Mouse (Mus musculus) megakaryocyte, adult 5-6 weeks (primary cell): ENCODE measurements around the gene Pigyl. TPM values are rescaled to one million over a fixed set of nuclear protein-coding genes. Genes with fewer than 3 reads are reported as not detected.

Experiments used
- ATAC-seq: 2 replicates; pipeline ENCODE4 v1.8.0; 2016; ENCODE audit warnings: mild to moderate bottlenecking, inconsistent platforms; ENCODE audit not compliant: poor library complexity, severe bottlenecking
- total RNA-seq, 2 experiments: library from RNA; stranded (forward) in 1 of 2; stranded (reverse) in 1 of 2; fragments of 153-499, 151-499 nt in 1 of 2; fragments of 221-1000, 200-1000 nt in 1 of 2; gene quantifications; 2 replicates each; pipeline versions ENCODE4 v1.2.3 to v1.2.4; 2015 to 2017

The Pigyl gene
- total RNA-seq (2015): 19.7 and 22.1 TPM in 2 replicates
- total RNA-seq (2017): 22.8 and 24.8 TPM in 2 replicates

DNA sequence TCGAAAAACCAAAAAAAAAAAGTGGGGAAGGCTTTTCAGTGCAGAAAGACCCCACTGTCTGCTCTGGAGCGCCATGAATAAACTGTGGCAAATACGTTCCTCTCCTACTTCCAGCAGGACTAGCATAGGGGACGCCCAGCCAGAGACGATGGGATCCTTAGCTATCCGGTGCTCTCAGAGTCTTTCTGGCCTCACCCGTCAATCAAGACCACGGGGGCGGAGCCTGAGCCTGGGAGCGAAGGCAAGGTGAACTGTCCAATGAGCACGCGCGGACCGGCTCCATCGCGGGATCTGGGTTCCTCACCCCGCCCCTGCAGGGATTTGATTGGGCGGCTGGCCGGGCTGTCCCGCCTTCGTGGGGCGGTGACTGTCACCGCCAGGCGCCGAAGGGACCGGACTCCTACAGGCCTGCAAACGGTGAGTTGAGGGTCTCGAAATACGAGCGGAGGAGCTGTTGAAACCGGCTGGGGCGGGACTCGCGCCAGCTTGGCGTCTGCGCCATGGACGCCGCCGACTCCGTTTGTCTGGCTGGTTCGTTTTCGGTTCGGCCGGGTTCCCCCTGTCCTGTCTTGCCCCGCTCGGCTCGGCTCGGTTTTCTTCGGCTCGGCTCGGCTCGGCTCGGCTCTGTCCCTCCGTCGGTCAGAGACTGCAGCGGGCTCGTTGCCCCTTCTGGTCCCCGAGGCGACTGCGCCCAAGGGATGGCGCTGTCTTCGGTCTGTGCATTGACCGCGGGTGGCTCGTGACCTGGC lies at the start of gene Pigyl:
Gene Pigyl, plus strand, starts transcription at position 350 of the 749 bp plus-strand sequence.
- ATAC-seq: peak; percentile 98

DNA sequence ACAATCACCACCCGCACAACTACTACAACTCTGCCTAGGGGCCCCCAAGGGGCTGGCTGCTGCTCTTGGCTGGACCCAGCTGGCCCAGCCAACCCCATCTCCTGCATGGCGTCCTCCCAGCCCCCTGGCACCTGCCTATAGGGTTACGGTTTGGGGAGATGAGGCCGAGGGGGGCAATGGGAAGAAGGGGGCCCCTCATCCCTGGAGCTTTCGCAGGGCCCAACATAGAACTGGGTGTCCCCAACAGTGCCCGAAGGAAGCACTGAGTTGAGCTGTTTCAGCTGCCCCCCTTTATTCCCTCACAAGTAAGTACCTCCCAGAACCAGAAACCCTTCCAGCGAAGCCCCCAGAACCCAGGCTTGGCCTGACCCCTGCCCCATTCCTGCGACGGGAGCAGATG lies 48.5 kb upstream of the Pigyl start:
- ATAC-seq: no peak

DNA sequence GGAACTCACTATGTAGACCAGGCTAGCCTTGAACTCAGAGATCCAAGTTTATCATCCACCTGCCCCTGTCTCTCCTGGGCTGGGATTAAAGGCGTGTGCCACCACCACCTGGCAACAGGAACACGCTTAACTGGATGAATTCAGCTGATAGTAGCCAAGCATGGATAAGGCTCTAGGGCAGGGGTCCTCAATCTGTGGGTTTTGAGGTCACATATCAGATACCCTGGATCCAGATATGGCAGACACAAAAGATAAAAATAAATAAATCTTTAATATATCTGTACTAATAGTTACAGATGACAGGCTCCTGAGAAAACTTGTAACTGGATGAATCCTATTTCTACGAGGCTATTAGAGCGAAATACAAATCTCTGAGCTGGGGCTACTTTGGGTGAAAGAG lies 41.0 kb upstream of the Pigyl start:
- no peak for ATAC-seq

DNA sequence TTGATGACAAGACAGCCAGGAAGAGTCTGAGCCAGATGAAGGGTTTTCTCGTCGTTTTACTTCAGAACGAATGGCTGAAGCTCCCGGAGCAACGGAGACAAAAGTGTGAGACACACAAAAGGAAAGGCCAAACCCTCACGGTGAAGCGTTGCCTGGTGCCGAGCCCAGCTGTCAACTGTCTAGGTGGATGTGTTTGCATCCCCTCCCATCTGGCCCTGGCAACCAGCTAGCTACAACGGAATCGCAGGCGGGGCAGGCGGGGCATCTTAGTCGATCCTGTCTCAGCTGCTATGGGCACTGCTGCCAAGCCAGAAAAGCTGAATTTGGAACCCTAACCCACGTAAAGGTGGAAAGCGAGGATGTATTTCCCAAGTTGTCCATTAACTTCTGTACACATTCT lies 40.6 kb upstream of the Pigyl start:
- ATAC-seq: no peak

DNA sequence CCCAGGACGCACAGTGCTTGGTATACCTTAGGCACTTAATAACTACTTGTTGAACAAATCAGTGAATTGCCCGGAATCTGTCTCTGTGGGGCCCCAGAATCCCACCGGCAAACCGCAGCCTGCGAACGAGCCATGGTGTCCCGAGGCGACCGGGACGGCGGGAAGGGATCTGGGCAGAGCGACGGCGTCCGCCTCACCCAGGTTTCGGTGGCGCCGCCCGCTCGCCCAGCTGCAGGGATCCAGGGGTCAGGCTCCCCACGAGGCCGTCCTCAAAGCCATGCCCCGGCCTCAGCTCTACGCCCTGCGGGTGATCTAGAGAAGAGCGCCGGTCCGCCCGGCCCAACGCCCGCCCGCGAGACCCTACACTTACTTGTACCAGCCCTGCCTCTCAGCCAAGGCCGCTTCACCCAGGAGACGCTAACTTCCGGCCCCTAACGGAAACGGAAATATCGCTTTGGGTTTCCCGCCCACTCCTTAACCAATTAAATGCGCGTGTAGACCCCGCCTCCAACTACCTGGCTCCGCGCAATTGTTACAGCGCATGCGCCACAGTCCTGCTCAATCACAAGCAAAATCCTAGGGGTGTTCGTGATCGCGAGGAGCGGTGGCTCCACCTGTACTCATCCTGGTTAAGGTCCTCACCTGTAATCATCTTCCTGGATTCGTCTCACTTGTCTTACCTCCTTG lies 39.8 kb upstream of the Pigyl start, which contains the start of gene Elof1:
Gene Elof1, minus strand, starts transcription at position 433 of the 687 bp plus-strand sequence.
- ATAC-seq: peak; percentile 85

DNA sequence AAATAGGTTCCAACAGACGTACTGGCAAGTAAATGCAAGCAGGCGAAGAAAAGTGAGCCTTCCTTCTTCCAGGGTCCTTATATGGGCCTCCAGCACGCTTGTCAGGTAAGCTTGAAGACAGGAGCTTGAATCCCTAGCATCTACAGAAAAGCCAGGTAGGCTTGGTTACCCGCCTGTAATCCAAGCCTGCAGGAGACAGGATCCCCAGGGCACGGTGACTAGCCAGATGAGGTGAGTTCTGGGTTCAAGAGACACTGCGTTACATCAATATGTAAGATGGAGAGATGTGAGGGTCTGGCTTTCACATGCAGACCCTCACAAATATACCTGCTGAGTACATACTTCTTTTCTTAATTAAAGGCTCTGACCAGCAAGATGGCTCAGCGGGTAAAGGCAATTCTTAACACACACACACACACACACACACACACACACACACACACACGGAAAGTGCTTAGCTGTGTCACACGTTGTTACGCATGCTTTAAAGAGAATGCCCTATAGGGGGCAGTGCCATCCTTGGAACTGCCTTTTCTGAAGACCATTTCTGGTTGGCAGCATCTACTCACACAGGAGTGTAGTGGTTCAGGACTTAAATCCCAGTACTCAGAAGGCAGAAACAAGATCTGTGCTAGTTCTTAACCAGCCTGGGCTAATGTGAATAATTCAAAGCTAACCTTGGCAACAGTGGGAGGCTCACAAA lies 38.7 kb upstream of the Pigyl start:
- ATAC-seq: peak; percentile 47

DNA sequence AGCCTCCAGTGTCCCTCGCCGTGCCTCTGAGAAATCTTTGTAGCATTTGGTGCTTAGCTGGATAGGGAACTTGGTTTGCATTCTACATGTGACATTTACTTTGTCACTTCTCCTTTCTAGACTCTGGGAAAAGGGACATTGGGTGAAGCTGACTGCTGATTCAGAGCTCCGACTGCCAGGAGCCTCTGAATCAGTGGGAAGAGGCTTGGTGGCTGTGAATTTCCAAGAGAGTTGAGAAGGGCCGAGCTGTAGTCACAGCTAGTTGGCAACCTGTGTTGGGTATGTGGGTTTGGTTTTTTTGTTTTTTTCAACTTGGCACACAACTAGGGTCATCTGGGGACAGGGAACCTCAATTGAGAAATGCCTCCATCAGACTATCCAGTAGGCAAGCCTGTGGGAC lies 37.1 kb upstream of the Pigyl start:
- peak; percentile 42 for ATAC-seq

DNA sequence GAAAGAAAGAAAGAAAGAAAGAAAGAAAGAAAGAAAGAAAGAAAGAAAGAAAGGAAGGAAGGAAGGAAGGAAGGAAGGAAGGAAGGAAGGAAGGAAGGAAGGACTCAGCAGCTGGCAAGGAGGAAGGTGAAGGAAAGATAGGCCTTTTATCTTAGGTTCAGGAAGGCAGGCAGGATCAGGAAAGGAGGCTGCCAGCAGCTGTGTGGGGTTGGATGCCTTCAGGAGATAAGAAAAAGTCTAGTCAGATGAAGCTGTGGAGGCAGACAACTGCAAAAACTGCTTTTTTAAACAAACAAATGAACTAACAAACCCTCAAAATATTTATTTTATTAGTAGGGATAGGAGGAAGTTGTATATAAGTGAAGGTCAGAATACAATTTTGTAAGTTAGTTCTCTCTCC lies 35.1 kb upstream of the Pigyl start:
- no peak for ATAC-seq

DNA sequence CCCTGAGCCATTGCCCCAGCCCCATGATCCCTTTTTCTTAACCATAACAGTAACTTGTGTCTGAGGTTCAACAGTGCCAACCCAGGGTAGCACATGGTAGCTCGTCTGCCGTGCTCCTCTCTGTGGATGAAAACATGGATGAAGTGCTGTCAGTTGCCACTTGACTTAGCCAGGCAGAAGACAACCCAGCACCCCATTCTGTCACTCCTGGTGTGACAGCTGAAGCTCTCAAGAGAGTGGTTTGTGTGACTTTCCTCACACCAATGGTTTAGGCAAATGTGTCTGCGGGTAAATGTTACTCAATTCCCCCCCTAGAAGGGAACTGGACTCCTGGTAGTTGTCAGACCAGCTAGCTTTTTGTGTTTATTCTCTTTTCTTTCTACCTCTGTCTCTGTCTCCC lies 34.6 kb upstream of the Pigyl start:
- peak; percentile 41 for ATAC-seq

DNA sequence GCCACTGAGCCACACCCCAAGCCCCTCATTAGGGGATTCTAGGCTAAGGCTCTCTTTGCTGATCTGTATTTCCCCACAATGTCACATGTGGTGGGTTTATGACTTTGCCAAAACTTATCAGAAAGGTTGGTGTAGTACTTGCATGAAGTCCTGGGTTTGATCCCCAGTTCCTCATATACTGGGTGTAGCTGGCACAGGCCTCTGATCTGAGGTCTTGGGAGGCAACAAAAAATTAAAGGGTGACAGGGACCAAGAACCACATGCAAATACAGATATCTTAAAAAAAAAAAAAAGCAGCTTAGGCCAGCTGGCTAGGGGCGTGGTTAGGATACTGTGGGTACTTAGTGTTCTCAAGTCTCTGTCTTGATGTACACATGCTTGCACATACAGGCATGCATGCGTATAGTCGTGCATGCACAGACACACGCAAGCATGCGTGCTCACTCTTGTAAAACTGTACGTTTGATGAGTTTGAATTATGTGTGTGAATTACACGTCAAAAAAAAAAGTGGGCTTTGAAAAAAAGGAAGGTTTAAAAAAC lies 33.5 kb upstream of the Pigyl start:
- peak; percentile 5; the same call in 1 of the 2 replicates for ATAC-seq

DNA sequence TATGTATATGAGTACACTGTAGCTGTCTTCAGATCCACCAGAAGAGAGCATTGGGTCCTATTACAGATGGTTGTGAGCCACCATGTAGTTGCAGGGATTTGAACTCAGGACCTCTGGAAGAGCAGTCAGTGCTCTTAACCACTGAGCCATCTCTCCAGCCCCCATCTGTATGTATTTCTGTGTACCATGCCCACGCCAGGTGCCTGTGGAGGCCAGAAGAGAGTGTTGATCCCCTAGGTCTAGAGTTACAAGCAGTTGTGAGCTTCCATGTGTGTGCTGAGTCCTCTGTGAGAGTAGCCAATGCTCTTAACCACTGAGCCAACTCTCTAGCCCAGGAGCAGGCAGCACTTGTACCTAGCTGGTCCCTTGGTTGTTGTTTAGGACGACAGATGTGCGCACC lies 32.5 kb upstream of the Pigyl start:
- no peak for ATAC-seq

DNA sequence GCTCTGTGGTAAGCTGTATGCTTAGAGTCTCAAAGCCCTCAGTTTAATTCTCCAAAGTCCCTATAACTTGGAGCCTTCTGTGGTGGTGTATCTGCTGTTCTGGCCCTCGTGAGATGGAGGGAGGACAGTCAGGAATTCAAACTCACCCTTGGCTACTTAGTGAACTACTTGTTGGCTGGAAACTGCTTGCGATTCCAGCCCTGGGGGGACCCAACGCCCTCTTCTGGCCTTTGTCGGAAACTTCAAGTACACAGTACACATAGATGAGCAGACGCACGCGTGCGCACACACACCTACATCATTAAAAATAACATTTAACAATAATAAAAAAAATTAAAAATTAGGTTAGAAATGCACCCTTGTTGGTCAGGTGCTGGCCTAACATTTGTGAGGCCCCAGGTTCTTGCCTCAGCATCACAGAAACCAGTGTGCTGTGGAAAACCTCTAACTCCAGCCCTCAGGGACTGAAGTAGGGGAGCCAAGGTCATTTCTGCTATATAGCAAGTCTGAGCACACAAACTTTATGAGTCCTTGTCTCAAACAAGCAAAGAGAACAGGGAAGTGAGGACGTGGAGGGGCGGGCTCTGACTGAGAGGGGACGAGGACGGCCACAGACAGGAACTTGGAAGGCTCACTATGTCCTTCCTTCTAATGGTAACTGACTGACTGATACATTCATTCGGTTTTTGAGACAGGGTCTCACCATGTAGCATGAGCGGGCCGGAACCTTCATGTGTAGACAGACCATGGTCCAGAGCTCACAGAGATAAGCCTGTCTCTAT lies 31.2 kb upstream of the Pigyl start:
- peak; percentile 73 for ATAC-seq

DNA sequence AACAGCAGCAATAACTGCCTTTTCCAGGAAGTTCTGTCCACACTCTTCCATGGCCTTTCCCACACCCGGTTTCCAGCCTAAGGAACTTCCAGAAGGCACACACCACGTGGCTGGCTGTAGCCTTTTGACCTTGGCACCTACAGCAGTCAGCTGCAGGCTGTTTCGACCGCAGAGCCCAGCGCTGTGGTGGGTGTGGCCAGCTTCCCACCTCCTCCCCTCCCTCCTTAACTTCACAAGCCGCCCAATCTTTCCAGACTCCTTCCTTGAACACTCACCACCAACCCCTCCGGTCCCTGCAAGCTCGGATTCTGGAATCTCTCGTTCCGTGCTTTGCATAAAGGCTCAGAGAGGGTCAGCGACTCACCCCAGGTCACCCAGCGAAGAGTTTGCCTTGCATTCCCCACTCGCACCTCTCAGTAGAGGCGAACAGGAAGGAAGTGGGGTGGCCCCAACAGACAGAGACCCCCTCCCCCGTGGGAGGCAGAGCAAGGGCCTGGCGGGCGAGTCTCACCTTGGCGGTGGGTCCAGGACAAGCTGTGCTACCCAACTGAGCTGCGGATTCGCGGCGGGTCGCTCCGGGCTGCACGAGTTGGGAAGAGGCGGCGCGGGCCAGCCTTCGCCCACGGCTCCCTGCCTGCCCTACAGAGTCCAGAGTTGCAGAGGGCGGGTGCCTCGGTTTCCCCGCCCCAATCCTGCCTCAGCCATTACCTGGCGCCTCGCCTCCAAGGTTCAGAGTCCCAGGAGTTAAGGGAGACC lies 25.2 kb upstream of the Pigyl start:
- ATAC-seq: peak; percentile 74

DNA sequence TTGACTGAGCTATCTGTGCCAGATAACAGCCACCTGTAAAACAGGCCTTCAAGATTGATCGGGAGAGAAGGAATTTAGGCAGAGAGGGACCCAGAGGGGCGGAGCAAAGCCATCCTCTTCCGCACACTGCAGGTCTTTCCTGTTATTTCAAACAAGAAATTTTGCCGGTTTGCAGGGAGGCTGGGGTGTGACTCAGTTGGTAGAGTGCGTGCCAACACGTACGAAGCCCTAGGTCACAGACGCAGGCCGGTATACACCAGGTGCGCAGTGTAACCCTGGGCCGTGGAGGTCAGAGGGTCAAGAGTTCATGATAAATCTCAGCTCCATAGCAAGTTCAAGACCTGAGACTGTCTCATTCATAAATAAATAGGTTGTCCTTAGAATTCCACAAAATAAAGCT lies 24.4 kb upstream of the Pigyl start:
- no peak for ATAC-seq

DNA sequence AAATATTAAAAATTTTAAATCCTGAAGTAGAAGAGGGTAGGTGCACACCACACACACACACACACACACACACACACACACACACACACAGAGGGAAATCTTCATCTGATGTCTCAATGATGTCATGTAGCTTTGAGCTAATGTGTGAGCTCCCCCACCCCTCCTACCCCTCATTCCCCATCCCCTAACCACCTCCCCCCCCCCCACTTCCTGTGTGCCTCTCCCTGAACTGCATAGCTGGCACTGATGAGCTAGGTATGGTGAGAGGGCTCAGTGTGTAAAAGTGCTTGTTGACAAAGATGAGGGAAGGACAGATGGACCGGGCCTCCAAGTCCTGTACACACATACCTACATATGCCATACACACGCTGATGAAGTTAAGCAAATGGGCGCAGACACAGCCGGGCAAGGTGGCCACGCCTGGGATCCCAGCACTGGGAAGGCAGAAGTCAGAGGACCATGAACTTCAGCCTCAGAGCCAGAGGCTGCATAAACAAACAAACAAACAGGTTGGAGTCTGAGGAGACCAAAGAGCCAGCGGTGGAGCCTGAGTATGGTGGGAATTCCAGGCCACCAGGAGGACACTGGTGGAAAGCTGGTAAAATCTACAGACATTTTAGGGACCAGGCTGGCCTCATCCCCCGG lies 22.3 kb upstream of the Pigyl start:
- no peak for ATAC-seq

DNA sequence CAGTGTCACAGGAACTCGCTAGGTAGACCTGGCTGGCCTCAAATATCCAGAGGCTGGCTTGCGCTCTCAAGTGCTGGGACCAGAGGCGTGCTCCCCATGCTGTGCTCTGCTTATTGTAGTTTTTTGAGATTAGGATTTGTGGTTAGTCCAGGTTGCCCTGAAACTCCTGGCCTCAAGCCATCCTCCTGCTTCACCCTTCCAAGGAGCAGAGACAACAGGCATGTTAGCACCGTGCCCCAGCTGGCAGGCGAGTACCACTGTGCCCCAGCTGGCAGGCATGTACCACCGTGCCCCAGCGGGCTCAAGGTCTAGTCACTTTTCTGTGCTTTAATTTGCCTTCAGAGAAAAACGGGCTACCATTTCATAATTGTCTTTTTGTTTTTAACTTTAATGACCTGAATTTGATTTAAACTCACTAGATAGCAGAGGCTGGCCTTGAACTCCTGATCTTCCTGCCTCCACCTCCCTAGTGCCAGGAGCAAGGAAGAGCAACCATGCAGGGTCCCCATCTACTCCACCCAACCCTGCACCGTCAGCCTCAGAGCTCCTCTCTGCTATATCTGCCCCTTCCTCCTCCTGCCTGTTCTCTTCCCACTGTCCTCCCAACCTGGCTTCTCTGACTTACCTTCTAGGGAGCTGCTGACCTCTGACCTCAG lies 21.5 kb upstream of the Pigyl start:
- ATAC-seq: no peak

DNA sequence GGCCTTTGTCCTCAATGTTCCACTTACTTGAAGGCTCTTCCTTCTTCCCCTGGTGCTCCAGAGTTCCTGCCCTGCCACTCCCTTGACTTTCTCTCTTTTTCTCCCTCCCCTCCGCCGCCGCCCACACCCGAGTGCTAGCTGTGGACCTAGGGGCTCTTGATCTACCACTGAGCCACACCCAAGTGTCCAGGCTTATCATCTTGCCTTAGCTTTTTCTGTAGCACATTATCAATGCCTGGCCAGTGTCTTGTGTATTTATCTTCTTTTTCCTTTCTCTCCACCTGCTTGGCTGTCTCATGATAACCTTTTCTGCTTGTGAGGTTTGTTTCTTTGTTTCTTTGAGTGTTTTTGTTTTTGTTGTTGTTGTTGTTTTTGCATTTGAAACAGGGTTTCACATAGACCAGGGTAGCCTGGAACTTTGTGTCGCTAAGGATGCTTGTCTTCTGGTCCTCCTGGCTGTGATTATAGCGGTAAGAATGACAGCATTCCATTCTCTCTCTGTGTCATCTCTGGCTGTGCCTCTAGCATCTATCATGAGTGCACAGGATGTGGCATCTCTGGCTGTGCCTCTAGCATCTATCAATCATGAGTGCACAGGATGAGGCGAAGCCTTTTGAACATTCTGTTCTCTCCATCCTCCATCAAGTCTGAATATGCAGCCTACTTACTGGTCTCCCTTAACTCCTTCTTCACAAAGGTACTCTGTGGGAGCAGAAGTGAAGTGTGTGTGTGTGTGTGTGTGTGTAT lies 20.8 kb upstream of the Pigyl start, which contains the start of gene Acp5:
Gene Acp5, minus strand, starts transcription at position 68 of the 747 bp plus-strand sequence.
- ATAC-seq: no peak
